Mouse (Mus musculus) left cerebral cortex, adult 8-10 months (tissue): ENCODE data around the gene Zfp248. TPM values are rescaled to one million over a fixed set of nuclear protein-coding genes. Genes with fewer than 3 reads are reported as not detected.

Experiments used
- DNase-seq, 2 experiments: peaks; one replicate each; pipeline ENCODE4 v3.0.0; 2022; ENCODE audit warnings: low spot score in 2 of 2
- microRNA-seq, 2 experiments: library from miRNA; unstranded; fragments of <30 nt; microRNA quantifications; one replicate each; pipeline ENCODE4 v1.2.0; 2022
- total RNA-seq, 4 experiments: library from RNA; stranded (reverse); gene quantifications; 2 replicates each; pipeline ENCODE4 v1.2.4; 2022

Zfp248 gene
- total RNA-seq, 4 experiments from 2014 or later: 16.5 to 26.3 (median 18.5) TPM

DNA sequence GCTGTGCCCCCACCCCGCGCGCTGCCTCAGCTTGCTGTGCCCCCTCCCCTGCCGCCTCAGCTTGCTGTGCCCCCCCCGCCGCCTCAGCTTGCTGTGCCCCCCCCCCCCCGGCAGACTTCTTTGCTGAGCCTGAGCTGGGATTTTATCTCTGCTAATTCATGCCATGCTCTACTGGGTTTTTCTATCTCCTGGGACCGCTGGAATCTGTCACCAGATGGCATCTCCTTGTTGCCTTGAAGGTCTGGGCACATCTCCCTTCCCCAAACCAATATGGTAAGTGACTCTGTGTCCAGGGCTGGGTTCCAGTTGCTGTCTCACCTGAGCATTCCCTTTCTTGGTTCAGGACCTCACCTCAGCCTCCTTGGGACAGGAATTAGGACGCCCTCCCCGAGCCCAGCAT is 77.7 kb downstream of the Zfp248 start:
- no peak for DNase-seq

Small RNAs within 50 kb of the gene (microRNA-seq; reads per million reads assigned to microRNA genes)
- gene Gm25953: 0 reads per million in 2 experiments

Other genes with a start within 250 kb of the Zfp248 start
- 10 to 100 TPM; 23.0 to 27.5 (median 24.8) TPM for gene Bms1, start 36.1 kb downstream of the Zfp248 start, total RNA-seq
- 10 to 100 TPM; 19.0 to 21.9 (median 20.5) TPM for gene Zfp9, start 23.8 kb upstream of the Zfp248 start, total RNA-seq
- gene Ankrd26, start 106.7 kb upstream of the Zfp248 start, total RNA-seq: 10 to 100 TPM in 2 of 4 experiments, 1 to 10 TPM in 2; 8.4 to 12.3 (median 10.4) TPM